Mouse (Mus musculus): ENCODE data around the gene Fbxl2.

Fbxl2 gene

GRCm38 (mm10) chr9:113973857-113974256 lies 72.1 kb downstream of the Fbxl2 start:
- no peak for DNase-seq (ENCODE audit: low read depth)

- no peak for DNase-seq (ENCODE audit: low read depth)
Observed at GRCm38 (mm10) chr9:113971615-113972014, 74.4 kb downstream of the Fbxl2 start.

DNA sequence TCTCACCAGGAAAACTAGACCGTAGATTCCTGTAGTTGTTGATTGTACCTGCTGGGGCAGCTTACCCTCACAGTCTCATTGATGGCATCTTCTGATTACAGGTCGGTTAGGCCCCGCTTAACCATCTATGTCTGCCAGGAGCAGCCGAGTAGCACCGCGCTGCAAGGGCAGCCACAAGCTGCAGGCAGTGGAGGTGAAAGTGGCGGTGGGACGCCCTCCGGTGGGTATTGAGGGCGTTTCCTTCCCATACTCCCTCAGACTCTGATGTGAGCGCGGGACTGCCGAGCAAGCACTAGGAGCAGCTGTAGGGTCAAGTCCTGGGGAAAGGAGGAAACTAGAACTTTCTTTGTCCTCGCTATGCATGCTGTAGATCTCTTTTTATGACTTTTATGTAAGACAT lies 76.0 kb downstream of the Fbxl2 start:
- DNase-seq (ENCODE audit: low read depth), result peak; percentile 13

DNA sequence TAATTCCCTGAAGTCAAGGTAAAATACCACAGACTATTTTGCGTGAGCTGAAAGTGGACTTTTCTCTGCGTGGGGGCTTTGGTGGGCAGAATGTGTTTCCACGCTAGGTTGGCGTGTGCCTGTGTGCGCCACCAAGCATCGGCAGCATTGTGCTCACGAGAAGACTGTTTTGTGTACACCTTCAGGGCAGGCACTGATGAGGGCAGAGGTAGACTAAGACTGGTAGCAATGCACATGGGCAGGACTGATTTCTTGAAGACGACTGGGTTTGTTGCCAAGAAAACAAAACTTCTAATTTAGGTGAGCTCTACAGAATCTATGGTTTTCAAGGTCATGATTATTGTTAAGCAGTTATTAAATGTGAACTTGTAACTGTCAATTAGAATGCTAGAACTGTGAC lies 76.6 kb downstream of the Fbxl2 start:
- DNase-seq (ENCODE audit: low read depth), result no peak

GRCm38 (mm10) chr9:113968967-113969366 lies 77.0 kb downstream of the Fbxl2 start:
- no peak for DNase-seq (ENCODE audit: low read depth)

DNA sequence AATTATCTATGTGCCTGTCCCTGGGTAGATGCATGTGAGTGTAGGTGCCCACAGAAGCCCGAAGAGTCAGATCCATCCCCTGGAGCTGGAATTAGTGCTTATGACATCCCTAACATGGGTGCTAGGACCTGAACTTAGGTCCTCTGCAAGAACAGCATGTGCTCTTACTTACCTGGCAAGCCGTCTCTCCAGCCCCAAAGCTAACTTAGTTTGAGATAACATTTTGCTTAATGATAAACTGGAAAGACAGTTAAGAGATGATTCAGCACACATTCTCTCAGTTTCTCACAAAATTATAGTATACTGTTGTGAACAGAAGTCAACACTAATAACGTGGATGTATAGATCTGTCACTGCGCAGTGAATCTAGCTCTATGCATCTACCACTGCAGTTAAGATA lies 79.2 kb downstream of the Fbxl2 start:
- DNase-seq (ENCODE audit: low read depth), result no peak

- no peak for DNase-seq (ENCODE audit: low read depth)
Observed at GRCm38 (mm10) chr9:113964415-113964814, 81.6 kb downstream of the Fbxl2 start.

GRCm38 (mm10) chr9:113963718-113964117 lies 82.3 kb downstream of the Fbxl2 start:
- no peak for DNase-seq (ENCODE audit: low read depth)

DNA sequence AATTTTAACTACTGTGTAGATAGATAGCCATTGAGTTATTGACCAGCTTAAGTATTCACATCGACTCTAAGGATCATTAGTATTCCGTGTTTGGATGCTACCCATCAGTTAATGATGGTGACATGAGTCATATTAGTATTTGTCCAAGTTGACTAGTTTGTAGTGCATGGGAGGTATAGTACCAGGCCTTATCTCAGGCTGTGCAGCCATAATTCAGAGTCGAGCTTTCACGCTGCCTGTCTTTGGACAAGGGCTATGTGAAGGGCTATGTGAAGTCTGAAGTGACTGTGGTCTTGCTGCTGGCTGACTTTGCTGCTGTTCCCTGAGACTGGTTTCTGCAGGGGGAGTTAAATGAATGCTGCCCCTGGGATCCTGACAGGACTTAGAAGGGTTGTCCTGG lies 88.2 kb downstream of the Fbxl2 start:
- DNase-seq (ENCODE audit: low read depth), result no peak

DNA sequence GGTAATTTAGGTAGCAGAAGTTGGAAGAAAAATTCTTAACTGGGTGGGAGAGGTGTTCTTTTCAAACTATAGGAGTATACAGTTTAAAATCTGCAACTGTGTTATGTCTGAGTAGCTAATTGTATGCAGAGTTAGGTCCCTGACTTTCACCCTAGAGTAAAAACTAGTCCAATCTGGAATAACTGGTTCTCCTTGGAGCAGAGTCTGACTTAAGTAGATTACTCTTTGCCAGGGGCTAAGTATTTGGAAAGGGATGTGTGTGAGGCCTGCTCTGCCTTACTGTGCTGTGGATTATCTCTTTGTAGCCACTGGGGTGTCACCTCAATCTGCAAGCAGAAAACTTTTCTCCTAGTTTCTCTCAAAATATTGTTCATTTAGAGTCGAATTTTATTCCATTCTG lies 98.8 kb downstream of the Fbxl2 start:
- DNase-seq (ENCODE audit: low read depth), result no peak

- DNase-seq (ENCODE audit: low read depth), result no peak
Observed at GRCm38 (mm10) chr9:113943372-113943771, 102.6 kb downstream of the Fbxl2 start.

DNA sequence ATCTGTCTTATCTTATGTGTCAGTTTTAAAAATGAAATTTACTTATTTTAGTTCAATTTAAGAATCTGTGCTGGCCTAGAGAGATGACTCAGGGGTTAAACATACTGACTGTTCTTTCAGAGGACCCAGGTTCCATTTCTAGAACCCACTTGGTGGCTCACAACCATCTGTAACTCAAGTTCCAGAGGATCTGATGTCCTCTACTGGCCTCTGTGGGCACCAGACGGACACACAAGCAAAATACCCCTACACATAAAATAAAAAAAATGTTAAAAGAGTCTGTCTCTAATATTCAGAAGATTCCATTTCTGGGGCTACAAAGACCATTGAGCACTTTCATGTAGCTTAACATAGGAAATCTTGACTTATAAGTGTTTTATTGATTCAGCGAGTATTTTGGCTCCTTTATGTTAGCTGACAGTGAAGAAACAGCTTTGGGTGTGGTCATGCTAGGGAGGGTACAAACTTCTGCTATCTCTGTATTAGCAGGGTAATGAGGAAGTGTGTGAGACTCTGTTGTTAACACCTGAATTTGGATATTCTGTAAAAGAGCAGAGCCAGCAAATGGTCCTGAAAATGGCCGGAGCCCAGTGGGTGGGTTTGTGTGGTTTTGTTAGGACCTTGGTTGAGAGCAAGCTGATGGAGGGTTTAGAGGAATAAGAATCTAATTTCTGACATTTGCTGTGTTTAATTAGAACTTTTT lies 104.7 kb downstream of the Fbxl2 start:
- no peak for DNase-seq (ENCODE audit: low read depth)

DNA sequence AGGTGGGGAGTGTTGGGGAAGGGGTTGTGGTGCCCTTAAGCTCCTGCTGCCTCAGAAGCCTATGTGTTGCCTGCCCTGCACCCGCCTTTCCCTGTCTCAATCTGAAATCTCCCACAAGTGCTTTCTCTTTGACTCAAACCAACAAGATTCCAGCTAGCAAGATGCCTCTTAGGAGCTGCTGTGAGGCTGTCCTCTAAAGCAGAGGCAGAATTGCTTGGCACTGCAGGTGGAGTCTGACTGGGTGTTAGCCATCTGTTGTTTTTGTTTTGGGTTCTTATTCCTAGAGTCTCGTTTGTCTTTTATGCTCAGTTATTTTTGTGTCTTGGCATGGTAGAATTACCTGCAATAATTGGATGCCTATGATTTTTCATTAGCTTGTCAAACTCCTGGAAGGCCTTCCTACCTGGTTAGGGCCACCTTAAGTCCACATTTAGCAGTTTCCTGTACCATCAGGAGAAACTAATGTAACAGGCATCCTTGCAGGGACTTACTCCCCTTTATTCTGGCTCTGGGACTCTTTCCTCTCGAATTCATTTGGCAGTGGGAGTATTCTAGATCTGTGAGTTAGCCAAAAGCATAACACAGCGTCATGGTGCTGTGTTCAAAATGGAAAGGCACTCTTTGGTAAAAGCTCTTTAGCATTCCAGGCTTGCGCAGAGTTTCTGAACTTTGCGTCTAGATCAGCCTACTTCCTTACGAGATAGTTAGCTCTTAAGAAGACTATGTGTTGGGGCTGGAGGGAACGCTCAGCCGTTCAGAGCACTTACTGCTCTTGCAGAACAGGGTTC lies 106.7 kb downstream of the Fbxl2 start:
- DNase-seq (ENCODE audit: low read depth), result no peak

GRCm38 (mm10) chr9:113935638-113936037 lies 110.4 kb downstream of the Fbxl2 start:
- DNase-seq (ENCODE audit: low read depth), result no peak

DNA sequence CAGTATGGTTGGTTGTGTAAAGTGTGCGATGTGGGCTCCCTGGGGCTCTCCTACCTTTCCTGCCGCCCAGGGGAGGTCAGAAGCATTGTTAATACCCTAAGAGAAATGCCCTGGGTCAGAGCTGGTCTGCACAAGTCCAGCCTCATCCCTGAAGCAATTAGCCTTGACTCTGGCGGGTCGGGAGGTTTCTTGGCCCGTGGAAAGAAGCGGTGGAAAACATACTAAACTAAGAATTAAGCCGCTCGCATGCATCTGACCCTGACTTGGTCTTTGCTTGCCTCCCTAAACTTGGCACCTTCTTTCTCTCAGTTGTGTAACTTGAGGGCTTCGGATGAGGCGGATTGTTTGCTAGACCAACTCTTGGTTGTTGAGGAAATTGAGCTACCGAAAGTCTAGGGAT lies 113.5 kb downstream of the Fbxl2 start:
- DNase-seq (ENCODE audit: low read depth), result peak; percentile 26

DNA sequence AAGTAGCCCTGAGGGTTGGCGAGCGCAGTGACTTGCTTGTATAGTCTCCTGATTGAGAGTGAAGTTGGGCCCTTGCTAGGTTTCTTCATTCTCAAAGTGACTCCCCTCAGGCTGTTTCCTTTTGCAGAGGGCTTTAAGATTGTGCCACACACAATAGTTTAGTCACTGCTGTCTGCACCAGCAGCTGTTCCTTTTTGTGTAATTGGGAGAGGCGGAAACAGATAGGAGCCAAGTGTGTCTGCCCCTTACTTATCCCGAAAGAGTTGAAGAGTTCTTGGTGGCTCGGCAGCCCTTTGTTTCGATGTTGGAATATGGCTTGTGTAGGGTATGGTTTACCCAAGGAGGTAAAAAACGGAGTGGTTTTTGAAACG lies 113.9 kb downstream of the Fbxl2 start:
- DNase-seq (ENCODE audit: low read depth), result peak; percentile 35

GRCm38 (mm10) chr9:113931375-113932099 lies 114.5 kb downstream of the Fbxl2 start:
- peak; percentile 37 for DNase-seq (ENCODE audit: low read depth)

- DNase-seq (ENCODE audit: low read depth), result peak; percentile 96
Observed at GRCm38 (mm10) chr9:113930534-113931374, 115.2 kb downstream of the Fbxl2 start, which contains the start of gene Ubp1. TSS of gene Ubp1 (plus strand) at chr9:113930934.

DNA sequence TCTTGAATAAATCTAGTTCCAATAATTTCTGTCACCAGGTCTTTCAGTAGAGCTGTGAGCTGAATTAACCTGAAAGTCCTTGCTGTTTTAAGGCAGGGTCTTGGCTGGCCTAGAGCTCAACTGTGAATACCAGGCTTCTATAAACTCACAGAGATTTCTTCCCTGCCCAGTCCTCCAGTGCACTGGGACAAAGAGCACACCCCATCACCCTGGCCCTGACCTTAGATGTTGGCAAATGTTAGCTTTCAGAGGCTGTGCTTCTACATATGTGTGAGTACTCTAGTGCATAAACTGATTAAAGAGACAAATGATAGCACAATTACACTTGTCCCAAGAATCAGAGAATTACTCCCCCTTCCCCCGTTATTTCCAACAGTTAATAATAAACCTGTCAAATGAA lies 116.3 kb downstream of the Fbxl2 start:
- no peak for DNase-seq (ENCODE audit: low read depth)

GRCm38 (mm10) chr9:113928591-113928990 lies 117.4 kb downstream of the Fbxl2 start:
- DNase-seq (ENCODE audit: low read depth), result no peak

DNA sequence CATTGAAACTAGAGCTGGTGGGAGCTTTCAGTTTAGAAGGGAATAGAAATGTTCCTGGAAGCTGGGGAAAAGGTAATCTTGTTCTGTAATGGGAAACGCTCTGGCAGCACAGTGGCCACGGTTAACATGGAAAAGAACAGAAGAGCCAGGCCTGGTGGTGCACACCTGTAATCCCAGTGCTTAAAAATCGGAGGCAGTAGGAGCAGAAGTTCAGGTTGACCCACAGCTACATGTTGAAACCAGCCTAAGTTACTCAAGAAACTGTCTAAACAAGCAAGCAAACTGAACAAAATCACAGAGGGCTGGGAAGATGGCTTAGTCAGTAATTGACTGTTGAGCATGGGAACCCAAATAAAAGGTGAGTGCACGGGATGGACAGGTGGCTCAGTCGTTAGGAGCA lies 121.1 kb downstream of the Fbxl2 start:
- DNase-seq (ENCODE audit: low read depth), result no peak

GRCm38 (mm10) chr9:113922677-113923076 lies 123.3 kb downstream of the Fbxl2 start:
- DNase-seq (ENCODE audit: low read depth), result no peak

Measured in NIH3T3 (cell line).